Mouse (Mus musculus) T-cell, adult 2 months (primary cell): ENCODE results near the gene Uts2r.

ENCODE experiments used
- DNase-seq: peaks from one replicate; pipeline ENCODE4 v3.0.0; 2022; ENCODE audit warnings: low spot score

Uts2r gene

DNA sequence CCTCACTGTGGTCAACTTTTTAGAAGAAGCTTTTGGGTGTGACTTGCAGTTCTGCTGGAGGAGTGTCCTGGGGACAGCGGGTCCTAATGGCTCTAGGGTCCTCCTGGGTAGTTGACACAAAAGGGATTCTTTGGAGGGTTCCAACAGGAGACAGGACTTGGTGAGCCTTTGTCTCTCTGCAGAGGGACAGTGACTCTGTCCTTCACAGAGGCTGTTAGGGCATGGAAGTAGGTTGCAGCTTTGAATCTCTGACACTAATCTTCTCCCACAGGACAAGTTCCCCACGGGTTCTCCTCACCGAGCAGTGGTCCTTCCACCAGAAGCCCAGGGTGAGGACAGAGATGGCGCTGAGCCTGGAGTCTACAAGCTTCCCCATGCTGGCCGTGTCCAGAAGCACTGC is at the start of gene Uts2r:
Gene Uts2r (plus strand): TSS at position 301 of the 400 bp plus-strand sequence.
- no peak for DNase-seq

- no peak for DNase-seq
These were observed 49.0 kb upstream of the Uts2r start for GRCm38 (mm10) chr11:121111051-121111450.

GRCm38 (mm10) chr11:121111601-121112000 is 48.5 kb upstream of the Uts2r start:
- no peak for DNase-seq

- DNase-seq = no peak
These were observed 47.8 kb upstream of the Uts2r start for GRCm38 (mm10) chr11:121112091-121112775.

- no peak for DNase-seq
These were observed 42.0 kb upstream of the Uts2r start for GRCm38 (mm10) chr11:121118106-121118505.

DNA sequence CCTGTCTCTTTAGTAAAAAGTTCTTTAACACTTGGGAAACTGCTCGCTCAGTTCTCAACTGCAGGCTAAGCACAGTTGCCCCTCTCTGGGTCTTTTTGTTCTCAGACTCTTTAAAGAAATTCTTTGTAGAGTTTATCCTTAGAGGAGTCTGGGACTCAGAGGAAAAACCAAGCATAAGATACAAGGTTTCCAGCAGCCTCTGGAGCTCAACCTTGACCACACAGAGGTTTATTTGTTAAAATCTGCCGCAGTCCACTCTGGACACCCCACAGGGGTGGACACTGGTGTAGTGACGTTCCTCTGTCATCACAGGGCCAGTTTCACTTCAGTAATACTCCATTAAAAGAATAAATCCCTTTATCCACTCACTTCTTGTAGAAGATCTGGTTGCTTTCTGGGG is 41.5 kb upstream of the Uts2r start, which contains the start of gene Tex19.2:
Gene Tex19.2 (minus strand): TSS at position 101 of the 400 bp plus-strand sequence.
- no peak for DNase-seq

GRCm38 (mm10) chr11:121121151-121121550 is 38.9 kb upstream of the Uts2r start:
- DNase-seq = no peak

DNA sequence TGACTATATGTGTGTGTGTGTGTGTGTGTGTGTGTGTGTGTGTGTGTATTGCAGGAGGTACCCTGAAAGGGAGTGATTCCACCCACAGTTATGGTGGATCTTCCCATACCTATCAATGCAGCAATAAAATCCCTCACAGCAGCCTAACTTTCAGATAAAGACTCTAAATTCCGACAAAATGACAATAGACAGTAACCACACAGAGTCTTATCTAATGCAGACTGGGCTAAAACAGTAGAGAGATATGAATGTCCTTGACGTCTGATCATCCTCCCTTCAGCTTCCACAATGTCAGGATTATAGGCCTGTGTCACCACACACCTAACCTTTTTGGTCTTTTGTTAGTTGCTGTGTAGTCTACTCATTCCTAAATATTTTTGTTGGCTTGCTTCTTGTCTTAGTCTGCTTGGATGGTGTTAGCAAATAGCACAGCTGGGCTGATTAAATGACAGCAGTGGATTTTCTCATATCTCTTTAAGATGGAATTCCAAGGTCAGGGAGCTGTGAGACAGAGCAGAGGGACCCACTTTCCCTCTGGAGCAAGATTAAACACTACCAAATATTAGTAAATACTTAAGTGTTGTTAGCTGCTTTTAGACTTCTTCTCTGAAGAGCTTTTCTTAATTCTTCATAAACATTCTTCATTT is 37.9 kb upstream of the Uts2r start:
- DNase-seq = no peak

- DNase-seq = no peak
These were observed 36.6 kb upstream of the Uts2r start for GRCm38 (mm10) chr11:121123438-121123837.

GRCm38 (mm10) chr11:121125522-121126172 is 34.4 kb upstream of the Uts2r start:
- no peak for DNase-seq

- DNase-seq = no peak
These were observed 33.7 kb upstream of the Uts2r start for GRCm38 (mm10) chr11:121126395-121126794.

- no peak for DNase-seq
These were observed 32.6 kb upstream of the Uts2r start for GRCm38 (mm10) chr11:121127441-121127840.

- no peak for DNase-seq
These were observed 30.5 kb upstream of the Uts2r start for GRCm38 (mm10) chr11:121129616-121130015.

GRCm38 (mm10) chr11:121134600-121134999 is 25.5 kb upstream of the Uts2r start:
- DNase-seq = no peak

DNA sequence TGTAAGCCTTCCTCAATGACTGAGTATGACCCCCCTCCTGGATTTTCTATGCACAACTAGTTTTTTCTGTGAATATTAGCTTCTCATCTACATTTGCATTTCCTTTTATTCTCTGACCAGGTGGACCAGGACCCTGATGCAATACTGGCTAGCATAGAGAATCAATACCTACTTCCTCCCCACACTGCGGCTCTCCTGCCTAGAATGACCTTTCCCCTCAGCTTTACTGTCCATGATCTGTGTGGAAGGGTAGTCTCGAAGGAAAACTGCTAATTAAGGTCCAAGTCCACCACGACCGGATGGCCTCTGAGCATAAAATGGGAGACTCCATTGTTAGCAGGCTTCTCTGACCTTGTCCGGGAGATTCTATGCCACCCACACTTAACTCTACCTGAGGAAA is 22.4 kb upstream of the Uts2r start:
- no peak for DNase-seq

GRCm38 (mm10) chr11:121138732-121139131 is 21.3 kb upstream of the Uts2r start:
- no peak for DNase-seq

GRCm38 (mm10) chr11:121143325-121144015 is 16.6 kb upstream of the Uts2r start:
- no peak for DNase-seq

GRCm38 (mm10) chr11:121145865-121146264 is 14.2 kb upstream of the Uts2r start, which contains the start of gene Tex19.1:
Gene Tex19.1 (plus strand): TSS chr11:121146143.
- no peak for DNase-seq

- DNase-seq = no peak
These were observed 11.9 kb upstream of the Uts2r start for GRCm38 (mm10) chr11:121148193-121148592.

GRCm38 (mm10) chr11:121154203-121154602 is 5.9 kb upstream of the Uts2r start:
- no peak for DNase-seq

DNA sequence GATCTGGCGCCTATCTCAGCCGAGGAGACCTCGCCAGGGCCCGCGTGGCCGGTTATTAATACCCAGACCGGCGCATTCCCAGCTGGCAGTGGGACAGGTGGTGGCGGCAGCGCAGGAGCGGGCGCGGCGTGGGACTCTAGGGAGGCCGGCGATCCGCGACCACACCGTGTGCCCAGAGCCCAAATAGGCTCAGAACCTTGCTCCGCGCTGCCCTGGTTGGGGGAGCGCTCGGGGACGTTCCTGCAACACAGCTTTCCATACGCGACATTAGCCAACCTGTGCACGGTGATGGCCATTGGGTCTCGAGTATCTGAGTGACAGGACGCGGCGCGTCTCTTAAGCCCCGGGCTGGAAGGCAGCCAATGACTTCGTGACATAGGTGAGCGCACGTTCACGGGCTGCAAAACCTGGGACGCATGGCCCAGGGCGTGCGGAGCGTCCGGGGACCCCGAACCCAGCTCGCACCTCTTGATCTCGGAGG is 3.6 kb upstream of the Uts2r start:
- DNase-seq = no peak

DNA sequence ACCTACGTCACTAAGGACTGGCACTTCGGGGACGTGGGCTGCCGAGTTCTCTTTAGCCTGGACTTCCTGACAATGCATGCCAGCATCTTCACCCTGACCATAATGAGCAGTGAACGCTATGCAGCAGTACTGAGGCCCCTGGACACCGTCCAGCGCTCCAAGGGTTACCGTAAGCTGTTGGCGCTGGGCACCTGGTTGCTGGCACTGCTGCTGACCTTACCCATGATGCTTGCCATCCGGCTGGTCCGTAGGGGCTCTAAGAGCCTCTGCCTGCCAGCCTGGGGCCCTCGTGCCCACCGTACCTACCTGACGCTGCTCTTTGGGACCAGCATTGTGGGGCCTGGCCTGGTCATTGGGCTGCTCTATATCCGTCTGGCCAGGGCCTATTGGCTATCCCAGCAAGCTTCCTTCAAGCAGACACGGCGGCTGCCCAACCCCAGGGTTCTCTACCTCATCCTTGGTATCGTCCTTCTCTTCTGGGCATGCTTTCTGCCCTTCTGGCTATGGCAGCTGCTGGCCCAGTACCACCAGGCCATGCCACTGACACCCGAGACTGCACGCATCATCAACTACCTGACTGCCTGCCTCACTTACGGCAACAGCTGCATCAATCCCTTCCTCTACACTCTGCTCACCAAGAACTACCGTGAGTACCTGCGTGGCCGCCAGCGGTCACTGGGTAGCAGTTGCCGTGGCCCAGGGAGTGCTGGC is 720 bp downstream of the Uts2r start:
- DNase-seq = no peak
